Mouse (Mus musculus) MEL (cell line): ENCODE results near the gene Kdm4a. TPM values are rescaled to one million over a fixed set of nuclear protein-coding genes. Genes with fewer than 3 reads are reported as not detected.

ENCODE experiments used
- DNase-seq: peaks from one replicate; pipeline ENCODE4 v3.0.0; 2011; ENCODE audit warnings: low read depth, low spot score
- H3K27ac ChIP-seq: 2 replicates; pipeline ENCODE4 v1.5.1; 2012; ENCODE audit warnings: low read depth, mild to moderate bottlenecking, control low read depth, low read length, moderate library complexity; ENCODE audit not compliant: control insufficient read depth
- H3K27me3 ChIP-seq, 2 experiments: fragments of 150-350 bp in 1 of 2; sonication (generic) in 1 of 2; 2 replicates each; pipeline ENCODE4 v1.6.1; 2012; ENCODE audit warnings: low read length in 2 of 2, mild to moderate bottlenecking in 2 of 2, improper control_type of control experiment in 1 of 2, moderate library complexity in 1 of 2; ENCODE audit not compliant: insufficient read depth in 2 of 2, control insufficient read depth in 1 of 2
- H3K36me3 ChIP-seq, 2 experiments: 2 replicates each; pipeline ENCODE4 v1.6.1; 2012 to 2014; ENCODE audit warnings: low read length in 2 of 2, improper control_type of control experiment in 1 of 2, inconsistent platforms in 1 of 2, mild to moderate bottlenecking in 1 of 2; ENCODE audit not compliant: insufficient read depth in 2 of 2, control insufficient read depth in 1 of 2
- H3K4me1 ChIP-seq, 2 experiments: fragments of 150-350 bp in 1 of 2; sonication (generic) in 1 of 2; 2 replicates each; pipeline ENCODE4 v1.6.1; 2012; ENCODE audit warnings: low read length in 2 of 2, improper control_type of control experiment in 1 of 2, mild to moderate bottlenecking in 1 of 2; ENCODE audit not compliant: insufficient read depth in 2 of 2, control insufficient read depth in 1 of 2
- H3K4me3 ChIP-seq, 2 experiments: fragments of 150-350 bp in 1 of 2; sonication (generic) in 1 of 2; 2 replicates each; pipeline ENCODE4 v1.5.1; 2012; ENCODE audit warnings: low read depth in 2 of 2, low read length in 2 of 2, mild to moderate bottlenecking in 2 of 2, moderate library complexity in 2 of 2, control low read depth in 1 of 2, improper control_type of control experiment in 1 of 2; ENCODE audit not compliant: control insufficient read depth in 1 of 2, insufficient read depth in 1 of 2
- H3K79me2 ChIP-seq: 2 replicates; pipeline ENCODE4 v1.6.1; 2012; ENCODE audit warnings: mild to moderate bottlenecking, low read length, moderate library complexity; ENCODE audit not compliant: control insufficient read depth, poor library complexity, insufficient read depth
- H3K9ac ChIP-seq: 2 replicates; pipeline ENCODE4 v1.6.1; 2012; ENCODE audit warnings: low read depth, mild to moderate bottlenecking, control low read depth, low read length, moderate library complexity; ENCODE audit not compliant: control insufficient read depth, poor library complexity, severe bottlenecking
- H3K9me3 ChIP-seq: fragments of 150-350 bp; sonication (generic); replicated peaks from 2 replicates; pipeline ENCODE4 v1.6.1; 2012; ENCODE audit warnings: mild to moderate bottlenecking, low read length, improper control_type of control experiment, moderate library complexity; ENCODE audit not compliant: insufficient read depth
- BHLHE40 ChIP-seq: IDR thresholded peaks from 2 replicates; pipeline ENCODE4 v1.6.1; 2012; ENCODE audit warnings: low read depth, mild to moderate bottlenecking, inconsistent platforms, low read length, improper control_type of control experiment, borderline replicate concordance
- CHD1 ChIP-seq: IDR thresholded peaks from 2 replicates; pipeline ENCODE4 v1.6.1; 2012; ENCODE audit warnings: low read depth, mild to moderate bottlenecking, inconsistent platforms, low read length, improper control_type of control experiment
- CTCF ChIP-seq, 3 experiments: IDR thresholded peaks in 2 of 3; conservative IDR thresholded peaks in 1 of 3; 2 replicates each; pipeline ENCODE4 v1.5.1; 2011 to 2012; ENCODE audit warnings: low read length in 3 of 3, low read depth in 2 of 3, mild to moderate bottlenecking in 2 of 3, improper control_type of control experiment in 1 of 3, inconsistent platforms in 1 of 3, mixed read lengths in 1 of 3, moderate library complexity in 1 of 3; ENCODE audit not compliant: control insufficient read depth in 1 of 3, insufficient read depth in 1 of 3, poor library complexity in 1 of 3, severe bottlenecking in 1 of 3
- E2F4 ChIP-seq: IDR thresholded peaks from 2 replicates; pipeline ENCODE4 v1.6.1; 2011; ENCODE audit warnings: low read depth, low read length, improper control_type of control experiment, borderline replicate concordance
- EP300 ChIP-seq, 2 experiments: IDR thresholded peaks; 2 replicates each; pipeline ENCODE4 v1.6.1; 2011; ENCODE audit warnings: improper control_type of control experiment in 2 of 2, low read length in 2 of 2, low read depth in 1 of 2, mild to moderate bottlenecking in 1 of 2
- ETS1 ChIP-seq: IDR thresholded peaks from 2 replicates; pipeline ENCODE4 v1.6.1; 2012; ENCODE audit warnings: low read depth, mild to moderate bottlenecking, inconsistent platforms, low read length, improper control_type of control experiment, moderate library complexity
- GABPA ChIP-seq: IDR thresholded peaks from 2 replicates; pipeline ENCODE4 v1.6.1; 2012; ENCODE audit warnings: low read depth, mild to moderate bottlenecking, inconsistent platforms, low read length, improper control_type of control experiment, moderate library complexity
- GATA1 ChIP-seq: IDR thresholded peaks from 2 replicates; pipeline ENCODE4 v1.6.1; 2011; ENCODE audit warnings: low read depth, low read length, improper control_type of control experiment
- KAT2A ChIP-seq: conservative IDR thresholded peaks from 2 replicates; pipeline ENCODE4 v1.6.1; 2012; ENCODE audit warnings: low read depth, low read length, improper control_type of control experiment, inconsistent platforms
- MAFK ChIP-seq: IDR thresholded peaks from 2 replicates; pipeline ENCODE4 v1.6.1; 2011; ENCODE audit warnings: low read depth, mild to moderate bottlenecking, low read length, improper control_type of control experiment, borderline replicate concordance
- MAX ChIP-seq: IDR thresholded peaks from 2 replicates; pipeline ENCODE4 v1.6.1; 2011; ENCODE audit warnings: low read length, improper control_type of control experiment
- MEF2A ChIP-seq: IDR thresholded peaks from 2 replicates; pipeline ENCODE4 v1.6.1; 2014; ENCODE audit warnings: low read depth, mild to moderate bottlenecking, inconsistent platforms, low read length, improper control_type of control experiment; ENCODE audit not compliant: poor library complexity, insufficient replicate concordance, severe bottlenecking; ENCODE audit errors: extremely low read depth
- MYC ChIP-seq: IDR thresholded peaks from 2 replicates; pipeline ENCODE4 v1.6.1; 2011; ENCODE audit warnings: low read depth, mild to moderate bottlenecking, low read length, improper control_type of control experiment, moderate library complexity
- NELFE ChIP-seq: IDR thresholded peaks from 2 replicates; pipeline ENCODE4 v1.6.1; 2011; ENCODE audit warnings: low read depth, low read length, improper control_type of control experiment
- NRF1 ChIP-seq: IDR thresholded peaks from 2 replicates; pipeline ENCODE4 v1.6.1; 2014; ENCODE audit warnings: low read depth, mild to moderate bottlenecking, inconsistent platforms, low read length, improper control_type of control experiment, moderate library complexity; ENCODE audit not compliant: poor library complexity, insufficient read depth, severe bottlenecking
- POLR2A ChIP-seq, 2 experiments: IDR thresholded peaks; 2 replicates each; pipeline ENCODE4 v1.6.1; 2011 to 2012; ENCODE audit warnings: low read length in 2 of 2, mild to moderate bottlenecking in 2 of 2, control low read depth in 1 of 2, improper control_type of control experiment in 1 of 2, low read depth in 1 of 2, moderate library complexity in 1 of 2; ENCODE audit not compliant: control insufficient read depth in 1 of 2, insufficient read depth in 1 of 2, poor library complexity in 1 of 2
- POLR2AphosphoS2 ChIP-seq: IDR thresholded peaks from 2 replicates; pipeline ENCODE4 v1.6.1; 2011; ENCODE audit warnings: low read length, improper control_type of control experiment
- POLR2AphosphoS5 ChIP-seq: IDR thresholded peaks from 2 replicates; pipeline ENCODE4 v1.6.1; 2012; ENCODE audit warnings: low read depth, borderline replicate concordance, mild to moderate bottlenecking, inconsistent platforms, low read length, moderate library complexity, mixed read lengths
- RAD21 ChIP-seq: IDR thresholded peaks from 2 replicates; pipeline ENCODE4 v1.6.1; 2011; ENCODE audit warnings: mild to moderate bottlenecking, low read depth, low read length, improper control_type of control experiment
- TAL1 ChIP-seq: IDR thresholded peaks from 2 replicates; pipeline ENCODE4 v1.6.1; 2012; ENCODE audit warnings: mild to moderate bottlenecking, inconsistent platforms, low read length, moderate library complexity, mixed read lengths
- TCF12 ChIP-seq: IDR thresholded peaks from 2 replicates; pipeline ENCODE4 v1.6.1; 2014; ENCODE audit warnings: low read depth, mild to moderate bottlenecking, inconsistent platforms, low read length, improper control_type of control experiment, moderate library complexity
- ZNF384 ChIP-seq: IDR thresholded peaks from 2 replicates; pipeline ENCODE4 v1.6.1; 2012; ENCODE audit warnings: low read depth, mild to moderate bottlenecking, inconsistent platforms, low read length, improper control_type of control experiment
- polyA plus RNA-seq, 2 experiments: library from polyadenylated mRNA; stranded (reverse) in 1 of 2; unstranded in 1 of 2; fragments of >175 nt in 1 of 2; fragments of >200 nt in 1 of 2; gene quantifications; 2 replicates each; pipeline versions ENCODE4 v1.2.1 to v1.2.4; 2012; ENCODE audit warnings: low replicate concordance in 2 of 2, low read depth in 1 of 2; ENCODE audit not compliant: insufficient read length in 2 of 2, insufficient read depth in 1 of 2, missing spikeins in 1 of 2
- total RNA-seq: library from RNA; depleted of rRNA; stranded (reverse); fragments of 300-350 nt; gene quantifications from 2 replicates; pipeline ENCODE4 v1.2.3, GENCODE M21; 2012

Kdm4a gene
- total and polyA plus RNA-seq, 3 experiments = 31.4 to 49.6 TPM; not detected in 1

DNA sequence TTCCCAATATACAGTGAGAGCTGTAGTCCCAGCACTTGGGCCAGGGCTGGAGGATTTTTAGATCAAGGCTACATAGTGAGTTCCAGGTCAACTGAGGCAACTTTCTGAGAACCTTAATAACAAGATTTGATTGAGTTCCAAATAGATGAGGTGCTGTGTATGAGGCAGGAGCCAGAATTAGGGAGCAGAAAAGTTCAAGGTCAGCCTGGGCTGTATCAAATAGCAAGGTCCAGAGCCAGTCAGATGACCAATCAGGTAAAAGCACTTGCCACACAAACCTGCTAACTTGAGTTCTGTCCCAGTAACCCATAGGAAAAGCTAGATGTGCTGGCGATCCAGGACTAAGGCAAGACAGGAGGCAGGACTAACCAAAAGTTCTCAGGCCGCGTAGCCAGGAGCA lies 22.2 kb downstream of the Kdm4a start:
- peaks cover 5 to 17% of the 10 kb centered on the region in 2 experiments; a peak in 3 of 4 replicates for H3K4me1 ChIP-seq
- H3K9me3 ChIP-seq = no peaks in the 10 kb centered on the region
- H3K27me3 ChIP-seq = no peaks in the 10 kb centered on the region
- TF ChIP-seq NELFE (no peak), TAL1 (no peak), ZNF384 (no peak), POLR2A (IDR thresholded peaks at IDR 0.05; ENCODE audit: control insufficient read depth in 1 of 2, insufficient read depth in 1 of 2, low read depth in 1 of 2, low read length in 2 of 2, poor library complexity in 1 of 2) (no peak), EP300 (IDR thresholded peaks at IDR 0.05; ENCODE audit: low read depth in 1 of 2, low read length in 2 of 2) (no peak), KAT2A (no peak), BHLHE40 (no peak), RAD21 (no peak), TCF12 (no peak), GABPA (no peak), E2F4 (no peak), CTCF (IDR thresholded peaks at IDR 0.05 in 2 of 3, conservative IDR thresholded peaks at IDR 0.05 in 1 of 3; ENCODE audit: control insufficient read depth in 1 of 3, insufficient read depth in 1 of 3, low read depth in 2 of 3, low read length in 3 of 3, poor library complexity in 1 of 3, severe bottlenecking in 1 of 3) (no peak), MYC (no peak), MAX (no peak), POLR2AphosphoS2 (no peak)
- TF ChIP-seq, all 39 proteins: peak for 0
- no peak for DNase-seq
- Histone ChIP-seq H3K27ac (no peak overlapping the region), H3K4me3 (no peak overlapping the region), H3K9ac (no peak overlapping the region), H3K36me3 (peaks cover 10 to 16% of the 10 kb centered on the region in 2 experiments), H3K79me2 (no peaks in the 10 kb centered on the region)

DNA sequence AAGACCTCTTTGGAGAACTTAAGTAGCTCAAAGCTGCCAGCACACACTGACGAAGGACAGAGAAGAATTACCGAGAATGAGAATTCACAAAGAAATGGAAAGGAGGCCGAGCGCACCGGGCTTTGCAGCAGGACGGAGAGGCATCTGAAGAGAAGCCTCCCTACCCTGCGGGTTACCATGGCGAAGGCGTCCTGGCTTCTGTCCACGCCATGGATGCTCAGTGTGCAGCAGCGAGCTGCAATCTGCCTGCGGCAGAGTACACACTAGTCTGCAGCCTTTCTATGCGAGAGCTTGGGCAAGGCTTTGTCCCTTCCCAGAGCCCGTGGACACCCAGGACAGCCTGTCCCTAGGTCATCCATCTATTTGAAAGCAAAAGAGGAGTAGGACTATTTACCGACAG lies 23.3 kb downstream of the Kdm4a start:
- TF ChIP-seq POLR2AphosphoS5 (no peak), KAT2A (no peak), MEF2A (no peak), GATA1 (no peak), GABPA (no peak), CHD1 (no peak), TCF12 (no peak), EP300 (IDR thresholded peaks at IDR 0.05; ENCODE audit: low read depth in 1 of 2, low read length in 2 of 2) (no peak), POLR2A (IDR thresholded peaks at IDR 0.05; ENCODE audit: control insufficient read depth in 1 of 2, insufficient read depth in 1 of 2, low read depth in 1 of 2, low read length in 2 of 2, poor library complexity in 1 of 2) (no peak), NRF1 (no peak), MAFK (no peak), BHLHE40 (no peak), ETS1 (no peak), E2F4 (no peak)
- TF ChIP-seq, all 39 proteins: peak for 0
- Histone ChIP-seq H3K4me1 (peaks cover 8 to 25% of the 10 kb centered on the region in 2 experiments; a peak in 3 of 4 replicates), H3K27ac (no peak overlapping the region), H3K9me3 (no peaks in the 10 kb centered on the region), H3K9ac (no peak overlapping the region), H3K79me2 (no peaks in the 10 kb centered on the region), H3K4me3 (no peak overlapping the region), H3K27me3 (no peaks in the 10 kb centered on the region), H3K36me3 (peaks cover 15 to 16% of the 10 kb centered on the region in 2 experiments)
- DNase-seq = no peak
